Mouse (Mus musculus): Measurements from ENCODE around the gene Adgrb2. TPM values are rescaled to one million over a fixed set of nuclear protein-coding genes. Genes with fewer than 3 reads are reported as not detected.

Gene Adgrb2
- polyA plus RNA-seq, 1 experiment from 2014 or later = 1.9 TPM

DNA sequence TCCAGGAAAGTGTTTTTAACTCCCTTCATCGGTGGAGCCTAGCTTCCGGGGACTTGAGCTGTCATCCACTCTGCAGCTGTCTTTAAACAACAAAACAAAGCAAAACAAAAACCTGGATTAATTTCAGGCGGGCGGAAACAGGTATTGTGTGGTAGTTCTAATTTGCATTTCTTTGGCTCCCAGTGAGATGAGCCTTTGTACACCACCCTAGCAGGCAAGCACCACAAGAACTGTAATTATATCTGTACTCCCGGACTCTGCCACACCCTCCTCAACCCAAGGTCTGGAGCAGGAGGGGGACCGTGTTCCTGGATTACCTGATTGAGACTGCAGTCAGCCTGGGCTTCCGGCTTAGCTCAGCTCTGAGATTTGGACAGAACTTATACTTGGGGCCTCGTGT lies 14.5 kb upstream of the Adgrb2 start:
- no peak overlapping the region for H3K4me2 ChIP-seq (ENCODE audit: low read depth, low read length)
- H3K27ac ChIP-seq (ENCODE audit: low read length) = no peak overlapping the region
- no peaks in the 10 kb centered on the region for H3K9me3 ChIP-seq (replicated peaks; ENCODE audit: control insufficient read depth, low read length)
- no peaks in the 10 kb centered on the region; the same call in 1 of the 2 replicates for H3K27me3 ChIP-seq (ENCODE audit: control insufficient read depth, insufficient read depth, low read length)
- 58% methylated on average over 8 of the region's 8 CpGs for WGBS
- H3K4me3 ChIP-seq (replicated peaks; ENCODE audit: low read length) = no peak overlapping the region
- no peaks in the 10 kb centered on the region for H3K4me1 ChIP-seq (ENCODE audit: control insufficient read depth, insufficient read depth, low read length)
- no peak for ATAC-seq (ENCODE audit: insufficient read depth, low FRiP score)
- H3K9ac ChIP-seq (ENCODE audit: low read length) = no peak overlapping the region
- H3K36me3 ChIP-seq (ENCODE audit: control insufficient read depth, insufficient read depth, low read length) = no peaks in the 10 kb centered on the region

- Histone ChIP-seq H3K4me3 (replicated peaks; ENCODE audit: low read length) (no peak overlapping the region), H3K4me1 (ENCODE audit: control insufficient read depth, insufficient read depth, low read length) (no peaks in the 10 kb centered on the region), H3K36me3 (ENCODE audit: control insufficient read depth, insufficient read depth, low read length) (no peaks in the 10 kb centered on the region), H3K9me3 (replicated peaks; ENCODE audit: control insufficient read depth, low read length) (no peaks in the 10 kb centered on the region), H3K27me3 (ENCODE audit: control insufficient read depth, insufficient read depth, low read length) (no peaks in the 10 kb centered on the region; the same call in 1 of the 2 replicates), H3K27ac (ENCODE audit: low read length) (no peak overlapping the region), H3K4me2 (ENCODE audit: low read depth, low read length) (no peak overlapping the region), H3K9ac (ENCODE audit: low read length) (no peak overlapping the region)
- no peak for ATAC-seq (ENCODE audit: insufficient read depth, low FRiP score)
- WGBS = 78% methylated on average over 11 of the region's 11 CpGs
Measured at GRCm38 (mm10) chr4:129970861-129971260, 13.8 kb upstream of the Adgrb2 start.

GRCm38 (mm10) chr4:129971989-129972388 lies 12.7 kb upstream of the Adgrb2 start:
- 28% methylated on average over 7 of the region's 7 CpGs for WGBS
- no peak for ATAC-seq (ENCODE audit: insufficient read depth, low FRiP score)
- no peaks in the 10 kb centered on the region for H3K36me3 ChIP-seq (ENCODE audit: control insufficient read depth, insufficient read depth, low read length)

DNA sequence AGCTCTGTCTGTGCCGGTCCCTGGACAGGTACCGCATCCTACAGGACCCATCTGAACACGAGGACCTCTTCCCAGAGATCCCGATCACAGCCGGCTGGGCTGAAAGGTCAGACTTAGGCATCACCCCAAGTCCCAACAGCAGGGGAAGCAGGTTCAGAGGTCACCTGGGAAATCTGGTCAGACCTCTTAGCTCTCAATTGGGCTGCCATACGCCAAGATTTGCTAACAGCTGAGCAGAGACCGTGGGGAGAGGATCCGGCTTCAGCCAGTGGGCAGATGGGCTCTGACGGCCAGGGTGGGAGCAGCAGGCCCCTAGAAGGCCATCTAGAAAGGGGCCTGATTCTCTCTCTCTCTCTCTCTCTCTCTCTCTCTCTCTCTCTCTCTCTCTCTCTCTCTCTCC lies 10.4 kb upstream of the Adgrb2 start:
- Histone ChIP-seq H3K4me1 (ENCODE audit: control insufficient read depth, insufficient read depth, low read length) (no peaks in the 10 kb centered on the region), H3K9me3 (replicated peaks; ENCODE audit: control insufficient read depth, low read length) (no peaks in the 10 kb centered on the region), H3K9ac (ENCODE audit: low read length) (no peak overlapping the region), H3K4me3 (replicated peaks; ENCODE audit: low read length) (no peak overlapping the region), H3K4me2 (ENCODE audit: low read depth, low read length) (no peak overlapping the region), H3K27ac (ENCODE audit: low read length) (no peak overlapping the region), H3K27me3 (ENCODE audit: control insufficient read depth, insufficient read depth, low read length) (no peaks in the 10 kb centered on the region), H3K36me3 (ENCODE audit: control insufficient read depth, insufficient read depth, low read length) (no peaks in the 10 kb centered on the region)
- 64% methylated on average over 9 of the region's 9 CpGs for WGBS
- ATAC-seq (ENCODE audit: insufficient read depth, low FRiP score) = no peak

More at GRCm38 (mm10) chr4:129971989-129972388, 12.7 kb upstream of the Adgrb2 start:
- no peak overlapping the region for H3K27ac ChIP-seq (ENCODE audit: low read length)
- no peaks in the 10 kb centered on the region; the same call in 1 of the 2 replicates for H3K27me3 ChIP-seq (ENCODE audit: control insufficient read depth, insufficient read depth, low read length)
- no peaks in the 10 kb centered on the region for H3K9me3 ChIP-seq (replicated peaks; ENCODE audit: control insufficient read depth, low read length)
- H3K4me3 ChIP-seq (replicated peaks; ENCODE audit: low read length) = no peak overlapping the region
- H3K4me2 ChIP-seq (ENCODE audit: low read depth, low read length) = no peak overlapping the region
- H3K9ac ChIP-seq (ENCODE audit: low read length) = no peak overlapping the region
- no peaks in the 10 kb centered on the region for H3K4me1 ChIP-seq (ENCODE audit: control insufficient read depth, insufficient read depth, low read length)

DNA sequence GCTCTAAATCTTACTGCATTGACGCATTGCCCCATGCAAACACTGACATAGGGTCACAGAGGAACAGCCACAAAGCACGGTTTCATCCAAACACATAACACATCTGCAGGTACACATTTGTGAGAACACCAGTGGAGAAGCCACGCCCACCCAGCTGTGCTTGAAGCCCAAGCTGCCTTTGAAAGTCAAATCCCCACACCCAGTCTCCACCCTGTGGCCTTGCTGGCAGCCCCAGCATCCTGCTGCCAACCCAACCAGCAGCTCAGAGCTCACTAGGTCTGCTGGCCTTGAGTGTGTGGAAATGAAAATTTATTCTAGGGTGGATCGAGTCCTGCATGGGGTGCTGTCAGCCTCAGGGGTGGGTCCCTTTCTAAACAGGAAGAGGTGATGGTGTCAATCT lies 7.4 kb upstream of the Adgrb2 start:
- no peak overlapping the region for H3K4me2 ChIP-seq (ENCODE audit: low read depth, low read length)
- H3K27ac ChIP-seq (ENCODE audit: low read length) = no peak overlapping the region
- H3K4me3 ChIP-seq (replicated peaks; ENCODE audit: low read length) = no peak overlapping the region
- no peaks in the 10 kb centered on the region for H3K27me3 ChIP-seq (ENCODE audit: control insufficient read depth, insufficient read depth, low read length)
- H3K9ac ChIP-seq (ENCODE audit: low read length) = no peak overlapping the region
- H3K36me3 ChIP-seq (ENCODE audit: control insufficient read depth, insufficient read depth, low read length) = no peaks in the 10 kb centered on the region
- WGBS = 45% methylated on average over 4 of the region's 4 CpGs
- ATAC-seq (ENCODE audit: insufficient read depth, low FRiP score) = no peak
- no peaks in the 10 kb centered on the region for H3K4me1 ChIP-seq (ENCODE audit: control insufficient read depth, insufficient read depth, low read length)
- H3K9me3 ChIP-seq (replicated peaks; ENCODE audit: control insufficient read depth, low read length) = no peaks in the 10 kb centered on the region

DNA sequence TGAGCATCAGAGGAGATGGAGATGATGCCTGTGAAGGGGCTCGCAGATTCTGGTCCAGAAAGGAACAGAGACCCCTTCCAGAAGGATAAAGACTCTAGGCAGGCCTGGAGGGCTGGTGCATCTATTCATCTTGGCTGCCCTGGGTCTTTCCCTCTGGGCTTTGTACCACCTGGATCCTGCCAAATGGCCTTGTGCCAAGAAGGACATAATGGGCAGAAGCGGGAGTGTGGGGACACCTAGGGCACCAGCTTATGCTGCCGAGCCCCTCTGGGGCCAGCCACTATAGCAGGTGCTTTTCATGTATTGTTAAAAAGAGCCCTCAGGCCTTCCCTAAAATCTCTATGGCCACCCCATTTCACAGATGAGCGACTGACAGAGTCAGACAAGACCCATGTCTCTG lies 6.4 kb upstream of the Adgrb2 start:
- ATAC-seq (ENCODE audit: insufficient read depth, low FRiP score) = no peak
- Histone ChIP-seq H3K4me3 (replicated peaks; ENCODE audit: low read length) (no peak overlapping the region), H3K36me3 (ENCODE audit: control insufficient read depth, insufficient read depth, low read length) (no peaks in the 10 kb centered on the region), H3K9ac (ENCODE audit: low read length) (no peak overlapping the region), H3K9me3 (replicated peaks; ENCODE audit: control insufficient read depth, low read length) (no peaks in the 10 kb centered on the region), H3K27me3 (ENCODE audit: control insufficient read depth, insufficient read depth, low read length) (no peaks in the 10 kb centered on the region; the same call in 1 of the 2 replicates), H3K27ac (ENCODE audit: low read length) (no peak overlapping the region), H3K4me1 (ENCODE audit: control insufficient read depth, insufficient read depth, low read length) (peaks cover 4% of the 10 kb centered on the region; the same call in 1 of the 2 replicates), H3K4me2 (ENCODE audit: low read depth, low read length) (no peak overlapping the region)
- 64% methylated on average over 4 of the region's 4 CpGs for WGBS

- ATAC-seq (ENCODE audit: insufficient read depth, low FRiP score) = no peak
- 72% methylated on average over 4 of the region's 4 CpGs for WGBS
- Histone ChIP-seq H3K27ac (ENCODE audit: low read length) (no peak overlapping the region), H3K36me3 (ENCODE audit: control insufficient read depth, insufficient read depth, low read length) (no peaks in the 10 kb centered on the region), H3K9ac (ENCODE audit: low read length) (no peak overlapping the region), H3K4me1 (ENCODE audit: control insufficient read depth, insufficient read depth, low read length) (peaks cover 10% of the 10 kb centered on the region), H3K4me2 (ENCODE audit: low read depth, low read length) (no peak overlapping the region), H3K9me3 (replicated peaks; ENCODE audit: control insufficient read depth, low read length) (no peaks in the 10 kb centered on the region), H3K27me3 (ENCODE audit: control insufficient read depth, insufficient read depth, low read length) (no peaks in the 10 kb centered on the region; the same call in 1 of the 2 replicates), H3K4me3 (replicated peaks; ENCODE audit: low read length) (no peak overlapping the region)
Measured at GRCm38 (mm10) chr4:129978930-129979329, 5.7 kb upstream of the Adgrb2 start.

DNA sequence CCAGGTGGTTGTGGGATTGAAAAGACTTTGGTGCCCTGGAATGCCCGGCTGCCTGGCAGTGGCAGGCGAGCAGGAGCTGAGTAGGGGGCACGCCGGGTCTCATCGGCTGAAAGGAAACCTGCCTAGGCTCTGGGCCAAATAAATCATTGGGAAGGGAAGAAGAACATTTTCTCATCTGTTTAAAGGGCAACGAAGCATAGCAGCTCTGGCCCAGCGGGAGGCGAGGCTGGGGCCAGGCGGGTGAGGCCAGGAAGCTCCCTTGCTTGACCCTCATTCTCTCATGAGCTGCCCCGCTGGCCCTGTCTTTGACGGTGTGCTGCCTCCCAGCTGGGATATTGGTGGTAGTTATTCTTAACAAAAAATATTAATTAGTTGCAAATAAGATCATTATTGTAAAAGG lies 3.0 kb upstream of the Adgrb2 start:
- H3K4me2 ChIP-seq (ENCODE audit: low read depth, low read length) = no peak overlapping the region
- H3K27ac ChIP-seq (ENCODE audit: low read length) = no peak overlapping the region
- peaks cover 27% of the 10 kb centered on the region for H3K4me1 ChIP-seq (ENCODE audit: control insufficient read depth, insufficient read depth, low read length)
- ATAC-seq (ENCODE audit: insufficient read depth, low FRiP score) = no peak
- no peak overlapping the region for H3K9ac ChIP-seq (ENCODE audit: low read length)
- WGBS = 64% methylated on average over 11 of the region's 11 CpGs
- peaks cover 17% of the 10 kb centered on the region for H3K27me3 ChIP-seq (ENCODE audit: control insufficient read depth, insufficient read depth, low read length)
- H3K36me3 ChIP-seq (ENCODE audit: control insufficient read depth, insufficient read depth, low read length) = no peaks in the 10 kb centered on the region
- H3K9me3 ChIP-seq (replicated peaks; ENCODE audit: control insufficient read depth, low read length) = no peaks in the 10 kb centered on the region
- H3K4me3 ChIP-seq (replicated peaks; ENCODE audit: low read length) = no peak overlapping the region

DNA sequence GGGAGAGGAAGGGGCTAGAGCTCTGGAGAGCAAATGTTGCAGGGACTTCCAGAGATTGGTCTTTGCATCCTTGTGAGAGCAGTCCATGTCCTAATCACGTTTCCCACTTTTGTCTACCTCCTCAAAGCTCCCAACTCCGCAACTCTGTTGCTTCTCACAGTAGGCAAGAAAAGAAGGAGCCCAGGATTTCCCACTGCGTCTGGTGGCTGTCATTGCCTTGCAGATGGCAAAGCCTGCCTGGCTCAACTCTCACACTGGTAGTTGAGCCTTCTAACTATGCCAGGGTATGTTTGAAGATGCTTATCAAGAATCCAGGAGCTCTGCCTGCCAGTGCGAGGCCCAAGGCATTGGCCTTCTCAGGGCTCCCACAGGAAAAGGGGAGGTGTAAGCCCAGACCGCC lies 1.6 kb upstream of the Adgrb2 start:
- 33% methylated on average over 5 of the region's 5 CpGs for WGBS
- no peak for ATAC-seq (ENCODE audit: insufficient read depth, low FRiP score)
- Histone ChIP-seq H3K4me1 (ENCODE audit: control insufficient read depth, insufficient read depth, low read length) (peaks cover 35% of the 10 kb centered on the region), H3K27ac (ENCODE audit: low read length) (no peak overlapping the region), H3K4me3 (replicated peaks; ENCODE audit: low read length) (no peak overlapping the region), H3K9me3 (replicated peaks; ENCODE audit: control insufficient read depth, low read length) (no peaks in the 10 kb centered on the region), H3K9ac (ENCODE audit: low read length) (no peak overlapping the region), H3K27me3 (ENCODE audit: control insufficient read depth, insufficient read depth, low read length) (peaks cover 27% of the 10 kb centered on the region), H3K36me3 (ENCODE audit: control insufficient read depth, insufficient read depth, low read length) (no peaks in the 10 kb centered on the region), H3K4me2 (ENCODE audit: low read depth, low read length) (no peak overlapping the region)

Measured in stomach, embryonic 16.5 days (tissue).